Mouse (Mus musculus): ENCODE measurements around the gene Crybg1.
A peak's percentile ranks its signal among the peaks of the same experiment; 100 is the strongest.
"Not testable (repeated sequence)": the region's sequence is repeated elsewhere in the genome, so short reads cannot be mapped to it uniquely, and the experiment has no call there.

Gene Crybg1

DNA sequence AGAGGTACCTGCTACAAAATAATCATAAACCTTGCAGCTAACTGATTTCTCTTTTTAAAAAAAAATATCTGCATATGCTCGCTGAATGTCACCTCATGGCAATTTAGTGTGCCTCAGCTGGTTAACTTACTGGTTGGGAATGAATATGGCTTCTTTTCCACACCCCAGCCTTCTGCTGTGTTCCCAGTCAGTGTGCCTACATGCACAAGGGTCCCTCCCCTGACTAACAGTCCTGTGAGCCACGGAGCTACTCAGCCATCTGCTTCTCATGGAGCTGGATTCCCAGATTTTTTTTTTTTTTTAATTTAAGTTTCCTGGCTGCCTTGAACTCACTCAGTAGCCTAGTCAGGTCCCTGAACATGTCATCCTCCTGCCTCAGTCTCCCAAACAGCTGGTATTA is 183.7 kb downstream of the Crybg1 start:
- DNase-seq (ENCODE audit: low read depth): no peak

DNA sequence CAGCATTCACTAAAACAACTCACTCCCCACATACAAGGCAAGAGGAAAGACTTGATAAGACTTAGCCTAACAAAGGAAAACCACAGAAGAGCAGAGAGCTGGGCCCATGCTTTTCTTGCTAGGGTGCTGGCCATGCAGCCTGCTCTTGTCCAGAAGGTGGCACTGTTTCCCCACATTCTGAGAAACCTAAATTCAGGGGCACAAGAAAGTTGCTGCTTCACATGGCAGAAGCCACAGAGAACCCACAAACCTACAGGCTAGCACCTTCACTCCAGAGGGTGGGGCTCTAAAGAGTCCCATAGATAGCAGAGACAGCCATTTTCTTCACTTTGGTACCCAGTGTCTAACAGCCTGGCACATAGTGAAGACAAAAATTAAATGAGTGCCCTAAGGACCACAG is 194.7 kb downstream of the Crybg1 start:
- DNase-seq (ENCODE audit: low read depth): peak; percentile 88

DNA sequence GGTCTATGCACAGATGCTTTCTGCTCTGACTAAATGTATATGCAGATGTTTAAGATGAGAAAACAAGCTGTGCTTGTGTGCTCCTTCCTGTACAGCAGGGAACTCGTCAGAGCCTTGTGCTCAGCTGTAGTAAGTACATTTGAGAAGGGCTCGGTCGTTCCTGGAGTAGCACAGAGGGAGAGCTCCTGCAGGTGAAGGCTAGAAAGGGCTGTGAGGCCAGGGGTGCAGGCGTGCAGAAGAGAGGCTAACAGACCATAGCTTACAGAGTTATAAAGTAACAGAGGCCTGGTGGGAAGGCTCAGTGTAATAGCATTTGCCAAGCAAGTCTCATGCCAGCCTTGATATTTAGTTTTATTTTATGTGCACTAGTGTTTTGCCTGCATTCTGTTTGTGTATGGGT is 203.2 kb downstream of the Crybg1 start:
- DNase-seq (ENCODE audit: low read depth): no peak

DNA sequence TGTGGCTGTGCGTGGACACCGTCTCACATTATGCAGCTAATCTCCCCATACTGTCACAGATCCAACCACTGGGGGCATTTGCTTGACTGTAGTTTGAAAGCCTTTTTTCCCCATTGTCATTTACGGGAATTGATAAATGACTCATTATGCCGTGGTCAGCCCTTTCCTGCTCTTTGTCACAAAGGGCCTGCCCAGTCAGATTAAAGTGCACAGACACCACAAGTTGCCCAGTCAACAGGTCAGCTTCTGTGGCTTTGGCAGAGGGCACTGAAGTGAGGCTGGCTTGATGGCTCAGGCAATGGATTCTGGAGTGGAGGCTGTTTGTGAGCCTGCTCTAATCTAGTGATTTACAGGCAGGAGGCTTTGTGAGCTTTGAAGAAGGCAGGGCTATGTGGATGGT is 204.9 kb downstream of the Crybg1 start:
- no peak for DNase-seq (ENCODE audit: low read depth)

DNA sequence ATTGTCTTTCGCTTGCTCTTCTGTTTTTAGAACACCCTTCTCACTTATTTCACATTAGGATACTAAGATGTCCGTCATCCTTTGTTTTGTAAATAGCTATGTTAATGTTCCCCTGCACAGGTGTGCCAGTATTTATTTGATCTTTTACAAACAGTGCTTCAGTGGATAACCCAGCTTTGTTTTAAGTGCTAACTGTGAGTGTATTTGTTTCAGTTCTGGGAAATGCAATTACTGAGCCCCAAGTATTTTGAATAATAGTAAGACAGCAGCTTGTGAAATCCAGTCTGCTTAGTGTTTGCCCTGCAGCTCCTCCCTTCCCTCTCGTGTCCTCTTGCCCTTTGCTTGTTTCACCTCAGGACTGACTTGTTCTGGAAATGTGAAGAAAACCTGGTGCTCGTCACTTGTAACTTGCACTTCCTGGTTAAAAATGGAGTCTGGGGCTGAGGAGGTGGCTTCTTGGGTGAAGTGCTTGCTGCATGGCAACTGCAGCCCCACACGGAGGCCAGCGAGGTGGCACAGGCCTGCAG is 209.5 kb downstream of the Crybg1 start:
- no peak for DNase-seq (ENCODE audit: low read depth)

DNA sequence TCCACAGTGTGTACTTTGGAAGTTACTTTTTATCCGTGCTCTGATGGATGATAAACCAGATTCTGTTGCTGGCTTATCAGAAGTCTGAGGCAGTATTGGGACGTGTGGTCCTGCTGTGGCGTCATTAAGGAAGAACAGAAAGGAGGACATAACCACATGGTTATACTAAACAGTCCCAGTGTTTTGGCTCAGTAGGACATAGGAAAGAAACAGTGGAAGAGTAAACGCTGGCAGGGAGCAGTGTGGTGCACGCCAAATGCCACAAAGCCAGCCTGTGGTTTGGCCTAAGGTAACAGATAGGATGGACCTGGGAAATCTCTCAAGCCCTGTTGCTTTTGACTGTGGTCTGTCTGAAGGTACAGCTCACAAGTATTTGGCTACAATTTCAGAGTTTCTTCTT is 220.1 kb downstream of the Crybg1 start:
- DNase-seq (ENCODE audit: low read depth): no peak

DNA sequence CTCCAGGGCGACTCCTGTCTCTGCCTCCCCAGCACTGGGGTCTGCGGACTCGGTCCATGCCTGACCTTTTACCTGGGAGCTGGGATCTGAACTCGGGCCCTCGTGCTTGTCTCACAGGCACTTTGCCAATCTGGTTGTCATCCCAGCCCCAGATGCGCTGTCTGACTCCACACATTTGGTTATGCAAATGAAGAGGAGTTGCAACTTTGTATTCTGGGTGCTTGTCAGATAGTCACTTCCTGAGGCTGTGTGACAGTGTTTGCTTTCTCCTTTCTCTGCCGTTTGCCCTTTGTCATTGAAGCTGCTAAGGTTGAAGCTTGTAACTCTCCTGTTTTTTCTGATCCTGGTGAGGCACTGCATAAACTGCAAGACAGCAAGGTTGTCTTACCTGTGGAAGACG is 220.9 kb downstream of the Crybg1 start:
- DNase-seq (ENCODE audit: low read depth): no peak

DNA sequence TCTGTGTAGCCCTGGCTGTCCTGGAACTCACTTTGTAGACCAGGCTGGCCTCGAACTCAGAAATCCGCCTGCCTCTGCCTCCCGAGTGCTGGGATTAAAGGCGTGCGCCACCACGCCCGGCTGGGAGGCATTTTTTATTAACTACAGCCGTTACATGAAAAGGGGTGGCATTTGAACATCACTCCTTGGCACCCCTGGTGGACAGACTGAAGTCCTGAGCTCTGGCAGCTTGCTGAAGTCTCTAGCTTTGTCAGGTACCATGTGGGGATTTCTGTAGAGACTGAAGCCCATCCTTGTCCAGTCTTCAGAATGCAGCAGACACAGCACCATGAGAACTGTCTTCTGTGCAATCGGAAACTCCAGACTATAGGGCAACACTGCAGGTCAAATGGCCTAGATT is 222.9 kb downstream of the Crybg1 start:
- not testable (repeated sequence) for DNase-seq (ENCODE audit: low read depth)

DNA sequence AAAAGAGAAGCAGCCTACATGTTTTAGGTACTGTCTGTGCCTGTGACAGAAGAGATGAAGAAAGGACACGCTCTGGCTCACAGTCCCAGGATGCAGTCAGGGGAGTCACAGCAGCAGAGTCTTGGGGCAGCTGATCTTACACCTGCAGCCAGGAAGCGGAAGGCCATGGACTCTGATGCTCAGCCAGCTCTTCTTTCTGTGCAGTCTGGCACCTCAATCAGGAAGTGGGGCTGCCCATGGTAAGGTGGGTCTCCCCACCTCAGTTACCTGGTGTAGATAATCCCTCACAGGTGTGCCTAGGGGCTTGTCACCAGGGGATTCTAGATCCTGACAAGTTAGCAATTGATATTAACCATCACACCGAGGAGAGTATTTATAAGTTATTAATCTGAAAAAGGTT is 225.6 kb downstream of the Crybg1 start:
- DNase-seq (ENCODE audit: low read depth): no peak

DNA sequence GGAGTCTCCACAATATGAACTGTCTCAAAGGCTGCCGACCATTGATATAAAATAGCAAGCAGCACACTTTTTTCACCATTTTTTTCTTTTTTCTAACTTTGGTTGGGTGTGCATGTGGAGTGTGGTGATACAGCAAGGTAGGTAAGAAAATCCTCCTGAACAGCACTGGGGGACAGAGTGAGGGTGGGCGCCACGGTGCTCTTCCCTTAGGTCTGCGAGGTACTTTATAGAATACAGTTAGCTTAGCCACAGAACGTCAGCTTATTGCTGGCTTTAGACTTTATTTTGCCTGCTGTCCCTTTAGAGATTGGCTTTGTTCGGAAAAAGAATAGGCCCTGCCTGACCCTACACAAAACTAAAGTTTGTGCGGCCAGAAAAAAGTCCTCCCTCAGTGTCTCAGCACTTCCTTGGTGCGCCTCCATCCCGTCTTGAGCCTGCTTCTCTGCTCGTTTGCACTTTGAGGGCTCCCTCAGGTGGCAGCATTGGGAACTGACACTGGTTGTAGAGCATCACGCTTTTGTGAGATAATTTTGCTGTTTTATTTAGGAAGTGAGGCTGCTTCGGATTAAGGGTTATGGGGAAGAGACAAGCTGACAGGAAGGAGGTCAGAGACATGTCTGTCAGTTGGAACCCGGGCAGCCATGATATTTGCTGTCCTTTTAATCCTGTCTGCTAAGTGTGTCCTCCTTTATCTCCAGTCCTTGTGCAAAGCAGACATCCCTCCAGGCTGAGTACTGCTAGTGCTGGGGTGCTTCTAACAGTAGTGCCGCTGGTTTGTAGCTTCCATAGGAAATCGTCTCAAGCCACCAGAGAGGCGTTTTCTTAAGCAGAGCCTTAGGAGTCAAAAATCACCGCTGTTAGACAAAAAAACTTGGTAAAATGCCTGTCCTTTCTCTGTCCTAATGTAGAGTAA is 229.7 kb downstream of the Crybg1 start:
- peak; percentile 79 for DNase-seq (ENCODE audit: low read depth)

DNA sequence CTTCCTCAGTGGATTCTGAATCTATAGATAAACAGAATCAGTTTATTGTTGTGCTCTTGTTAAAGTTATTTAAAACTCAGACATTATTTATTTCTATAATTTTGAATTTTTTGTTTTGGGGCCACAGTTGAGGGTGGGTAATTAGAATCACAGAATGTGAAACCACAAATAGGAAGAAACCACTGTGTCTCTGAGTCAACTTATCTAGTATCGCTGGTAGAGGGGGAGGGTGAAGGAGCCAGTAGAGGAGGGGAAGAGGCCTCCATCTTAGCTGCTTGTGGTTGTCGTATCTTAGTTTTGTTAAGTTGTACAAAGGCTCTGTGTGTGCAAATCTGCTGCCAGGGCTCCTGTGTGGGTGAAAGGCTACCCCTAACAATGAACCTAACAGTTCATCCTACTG is 231.9 kb downstream of the Crybg1 start:
- no peak for DNase-seq (ENCODE audit: low read depth)

DNA sequence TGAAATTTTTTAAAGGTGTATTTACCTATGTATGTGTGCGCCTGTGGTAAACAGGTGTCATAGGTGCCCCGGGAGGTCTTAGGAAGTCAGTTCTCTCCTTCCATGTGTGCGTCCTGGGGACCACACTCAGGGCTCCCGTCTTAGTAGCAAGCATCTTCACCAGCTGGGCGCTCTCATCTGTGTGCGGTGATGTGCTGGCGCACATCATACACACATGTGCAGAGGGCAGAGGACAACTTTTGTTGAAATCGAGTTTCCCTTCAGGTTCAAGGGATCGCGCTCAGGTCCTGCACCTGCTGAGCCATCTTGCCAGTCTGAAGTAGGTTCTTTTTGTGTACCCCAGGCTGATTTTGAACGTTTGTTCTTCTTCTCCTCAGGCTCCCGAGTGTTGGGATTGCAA is 232.5 kb downstream of the Crybg1 start:
- DNase-seq (ENCODE audit: low read depth): no peak

DNA sequence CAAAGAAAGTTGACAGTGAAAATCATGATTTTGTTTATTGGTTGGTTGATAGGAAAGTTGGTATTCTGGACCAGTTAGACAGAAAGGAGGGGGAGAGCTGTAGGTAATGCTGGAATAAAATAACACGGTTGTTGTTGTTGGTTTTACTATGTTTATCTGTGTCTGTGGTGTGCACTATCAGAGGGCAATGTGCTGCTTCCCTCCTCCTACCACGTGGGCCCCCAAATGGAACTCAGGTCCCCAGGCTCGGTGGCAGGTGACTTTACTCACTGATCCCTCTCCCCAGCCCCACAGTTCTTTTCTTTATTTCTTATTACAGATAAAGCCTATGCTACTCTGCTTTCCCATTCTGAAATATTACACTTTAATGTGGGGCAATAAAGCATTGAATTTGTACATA is 236.4 kb downstream of the Crybg1 start:
- no peak for DNase-seq (ENCODE audit: low read depth)

DNA sequence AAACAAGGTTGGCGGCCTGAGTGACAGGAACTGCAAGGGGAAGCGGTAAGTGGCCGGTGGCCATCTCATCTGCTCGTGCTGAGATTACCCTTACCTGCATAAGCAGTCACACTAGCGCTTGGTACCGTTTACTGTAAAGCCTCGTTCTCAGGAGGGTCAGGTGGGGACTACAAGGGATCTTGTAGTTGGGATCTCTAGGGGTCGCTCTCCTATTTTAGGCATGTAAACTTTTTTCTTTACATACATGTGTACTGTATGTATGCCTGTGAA is 237.8 kb downstream of the Crybg1 start:
- no peak for DNase-seq (ENCODE audit: low read depth)

DNA sequence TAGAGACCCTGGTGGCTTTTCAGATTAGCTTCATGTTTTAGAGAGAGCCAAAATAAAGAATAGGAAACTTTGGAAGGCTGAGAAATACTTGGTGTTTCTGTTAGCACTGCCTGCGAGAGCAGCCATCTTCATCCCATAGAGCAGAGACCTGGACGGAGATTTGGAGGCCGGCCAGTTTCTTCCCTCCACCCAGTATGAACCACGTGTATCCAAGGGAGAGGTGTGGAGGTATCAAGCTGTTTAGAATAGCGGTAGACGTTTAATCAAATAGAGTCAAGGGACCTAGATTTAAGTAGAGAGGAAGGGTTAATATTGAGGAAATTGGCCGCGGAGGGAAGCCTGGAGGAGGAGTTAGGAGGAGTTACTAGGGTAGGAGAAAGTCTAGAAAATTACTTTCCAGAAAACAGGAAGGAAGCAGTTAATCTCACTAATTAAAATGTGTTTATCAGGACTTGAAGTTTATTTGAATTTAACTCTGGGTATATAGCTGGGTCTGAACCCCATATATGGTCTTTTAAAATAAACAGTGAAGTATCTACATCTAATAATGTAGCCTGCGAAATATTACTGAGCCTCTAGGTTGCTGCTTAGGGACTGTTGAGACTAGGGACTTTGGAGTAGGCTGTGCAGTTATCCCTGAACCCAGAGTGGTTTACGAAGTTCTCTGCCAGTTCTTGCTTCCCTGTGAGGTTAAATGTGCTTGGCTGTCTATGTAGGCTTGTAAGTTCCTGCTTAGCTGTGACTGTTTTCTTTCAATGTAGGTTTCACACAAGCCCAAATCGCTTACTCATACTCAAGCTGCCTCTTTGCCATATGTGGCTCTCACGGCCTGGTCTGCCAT is 238.4 kb downstream of the Crybg1 start:
- no peak for DNase-seq (ENCODE audit: low read depth)

DNA sequence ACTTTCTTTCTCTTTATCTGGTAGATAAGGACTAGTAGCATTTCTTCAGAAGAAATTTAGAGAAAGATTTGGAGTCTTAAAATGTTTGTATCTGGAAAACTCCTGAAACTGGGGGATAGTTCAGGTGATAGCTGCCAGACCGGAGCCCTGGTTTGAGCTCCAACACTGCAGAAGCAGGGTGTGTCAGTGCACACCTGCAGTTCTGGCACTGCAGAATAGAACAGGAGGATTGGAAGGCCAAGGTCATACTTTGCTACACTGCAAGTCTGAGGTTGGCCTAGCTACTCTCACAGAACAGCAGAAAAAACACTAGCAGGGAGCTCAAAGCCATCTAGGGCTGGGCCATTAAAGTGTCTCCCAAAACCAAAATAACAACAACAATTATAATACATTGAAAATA is 244.1 kb downstream of the Crybg1 start:
- no peak for DNase-seq (ENCODE audit: low read depth)

DNA sequence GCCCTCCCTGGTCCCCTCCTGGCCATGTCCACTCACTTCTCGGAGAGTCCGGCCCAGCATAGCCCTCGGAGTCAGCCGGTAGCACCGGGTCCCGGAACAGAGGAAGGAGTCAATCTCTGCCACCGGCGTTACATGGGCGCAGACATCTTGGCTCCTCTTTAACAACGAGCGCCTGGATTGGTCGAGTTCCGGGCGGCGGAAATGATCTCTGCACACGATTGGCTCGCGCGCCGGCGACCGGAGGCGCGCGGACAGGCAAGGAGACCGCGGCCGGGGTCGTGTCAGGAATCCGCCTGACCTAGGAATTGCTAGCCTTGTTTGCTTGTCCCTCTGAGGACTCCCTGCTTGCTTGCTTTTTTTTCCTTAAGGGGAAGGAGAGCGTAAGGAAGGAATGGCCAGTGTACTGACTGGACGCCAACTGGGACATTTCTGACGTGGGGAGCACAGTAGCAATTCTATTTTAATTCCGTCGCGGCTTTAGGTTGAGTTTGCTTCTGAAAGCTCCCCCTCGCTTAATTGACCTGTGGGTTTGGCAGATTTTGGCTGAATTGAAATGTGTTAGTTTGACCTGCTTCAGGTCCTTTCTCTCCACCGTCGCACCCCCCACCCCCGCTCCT is 247.0 kb downstream of the Crybg1 start, which contains the start of the genes Qrsl1 and Rtn4ip1:
Gene Qrsl1 (minus strand): TSS at position 168 of the 617 bp plus-strand sequence.
Gene Rtn4ip1 (plus strand): TSS at position 230 of the 617 bp plus-strand sequence.
- peak; percentile 96 for DNase-seq (ENCODE audit: low read depth)

DNA sequence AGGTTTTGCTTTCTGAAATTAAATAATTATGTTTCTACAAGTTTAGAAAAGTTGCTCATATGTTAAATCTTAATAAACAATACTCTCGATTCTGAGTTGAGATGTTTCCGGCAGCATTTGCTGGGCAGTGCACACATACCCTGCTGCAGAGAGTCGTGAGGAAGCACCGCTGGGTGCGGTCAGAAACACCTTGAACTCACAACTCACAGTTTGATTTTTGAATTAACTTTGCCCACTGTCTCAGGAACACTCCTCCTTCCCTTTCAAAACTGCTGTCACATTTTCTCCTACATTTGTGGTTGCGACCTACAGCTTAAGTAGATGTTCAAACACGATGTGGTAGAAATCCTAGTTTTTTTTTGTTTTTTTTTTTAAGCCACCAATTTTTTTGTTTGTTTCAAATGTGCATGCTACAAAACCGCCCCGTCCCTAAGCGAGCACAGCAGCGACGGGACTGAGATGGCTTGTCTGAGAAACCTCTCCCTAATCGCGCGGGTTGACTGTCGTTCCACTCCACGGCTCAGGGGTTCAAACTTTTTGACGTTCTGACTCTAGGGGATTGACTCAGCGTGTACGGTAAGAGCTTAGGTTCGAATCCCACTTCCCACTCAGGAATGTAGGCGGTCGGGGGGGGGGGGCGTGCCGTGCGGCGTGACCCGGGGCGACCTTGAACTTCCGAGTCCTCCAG is 247.6 kb downstream of the Crybg1 start:
- peak; percentile 61 for DNase-seq (ENCODE audit: low read depth)
